Mouse (Mus musculus) testis, postnatal 10 days (tissue): ENCODE measurements around the gene Sipa1l2.

Experiments
- DNase-seq: peaks from one replicate; pipeline ENCODE4 v3.0.0; 2021; ENCODE audit warnings: low spot score

Sipa1l2 gene

GRCm38 (mm10) chr8:125395032-125395431 lies 174.6 kb downstream of the Sipa1l2 start:
- DNase-seq: no peak

- DNase-seq: no peak
These were observed 177.9 kb downstream of the Sipa1l2 start for GRCm38 (mm10) chr8:125391685-125392084.

DNA sequence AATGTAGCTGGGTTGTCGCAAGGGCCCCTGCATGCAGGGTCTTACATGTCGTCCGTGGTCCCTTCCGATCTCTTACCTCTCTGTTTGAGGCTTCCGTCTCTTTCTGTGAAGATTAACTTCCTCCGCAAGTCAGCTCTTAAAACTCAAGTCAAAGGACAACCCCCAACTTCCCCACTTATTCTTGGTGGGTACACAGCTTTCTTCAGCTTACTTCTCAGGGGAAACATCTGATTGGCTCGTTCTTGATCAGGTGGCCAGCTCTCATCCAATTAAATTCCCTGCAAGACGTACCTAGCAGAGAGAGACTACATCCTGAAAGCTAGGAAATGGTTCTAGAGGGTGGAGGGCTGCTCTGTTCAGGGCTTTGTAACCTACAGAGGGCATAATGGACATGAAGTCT lies 178.3 kb downstream of the Sipa1l2 start:
- DNase-seq: no peak

DNA sequence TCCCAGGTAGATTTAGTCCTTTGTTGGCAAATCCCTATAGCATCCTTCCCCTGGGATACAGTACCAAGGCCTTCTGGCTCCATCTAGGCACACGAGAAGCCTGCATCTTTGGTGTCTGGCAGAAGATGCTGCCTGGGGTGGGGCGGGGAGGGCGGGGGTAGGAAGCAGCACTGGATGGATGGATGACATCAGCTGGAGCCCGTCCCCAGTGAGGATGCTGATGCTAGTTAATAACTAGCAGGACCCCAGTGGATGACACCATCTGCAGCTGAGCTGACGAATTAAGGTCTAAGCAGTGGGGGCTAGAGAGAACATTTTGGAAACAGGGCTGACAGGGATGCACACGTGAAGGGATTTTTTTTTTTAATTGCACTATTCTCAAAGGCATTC lies 179.1 kb downstream of the Sipa1l2 start:
- no peak for DNase-seq

- DNase-seq: peak; percentile 70
These were observed 179.7 kb downstream of the Sipa1l2 start for GRCm38 (mm10) chr8:125389756-125390505.

DNA sequence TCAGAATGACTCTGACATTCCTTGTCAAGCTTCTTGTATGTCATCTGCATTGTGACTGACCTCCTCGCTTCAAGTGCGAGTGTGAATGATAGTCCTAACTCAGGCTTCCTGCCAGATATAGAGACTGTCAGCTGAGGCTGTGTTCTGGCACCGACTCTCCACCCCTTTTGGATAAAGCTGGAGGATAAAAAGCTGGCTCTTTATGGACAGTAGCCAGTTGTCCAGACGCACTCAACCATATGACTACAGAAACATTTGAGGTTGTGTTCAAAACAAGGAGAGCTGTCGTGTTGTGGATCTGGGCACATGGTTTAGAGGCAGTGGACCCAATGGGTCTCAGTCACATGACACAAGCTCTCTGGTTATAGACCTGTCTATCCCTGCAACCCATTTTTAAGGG lies 180.3 kb downstream of the Sipa1l2 start:
- DNase-seq: no peak

GRCm38 (mm10) chr8:125388404-125389180 lies 181.0 kb downstream of the Sipa1l2 start:
- no peak for DNase-seq

DNA sequence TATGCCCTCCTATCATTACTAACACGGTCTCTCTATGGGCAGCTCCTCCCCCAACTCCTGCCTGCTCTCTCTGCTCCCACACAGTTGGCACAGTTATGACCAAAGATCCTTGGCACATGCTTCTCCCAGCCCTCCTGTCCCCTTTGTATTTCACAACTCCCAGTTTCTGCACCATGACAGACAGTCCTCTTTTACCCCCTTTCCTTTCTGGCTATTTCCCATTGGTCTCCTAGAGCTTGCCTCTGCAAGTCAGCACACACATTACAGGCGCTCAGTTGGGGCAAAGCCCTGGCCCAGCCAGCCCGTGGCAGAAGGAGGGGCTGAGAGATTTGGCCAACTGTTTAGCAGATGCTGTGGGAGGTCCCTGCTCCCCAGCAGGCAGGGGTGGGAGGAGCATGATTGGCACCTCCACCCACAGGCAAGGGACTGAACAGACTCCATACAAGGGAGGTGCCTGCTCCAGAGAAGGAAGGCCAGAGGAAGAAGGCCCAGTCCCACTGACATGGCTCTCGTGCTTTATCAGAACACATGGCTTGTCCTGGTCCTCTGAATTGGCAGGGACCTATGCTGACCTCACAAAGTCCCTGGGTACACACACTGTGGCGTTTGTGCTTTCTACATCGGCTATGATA lies 184.0 kb downstream of the Sipa1l2 start:
- peak; percentile 57 for DNase-seq

- DNase-seq: no peak
These were observed 184.9 kb downstream of the Sipa1l2 start for GRCm38 (mm10) chr8:125384551-125385183.

- DNase-seq: no peak
These were observed 187.9 kb downstream of the Sipa1l2 start for GRCm38 (mm10) chr8:125381674-125382073.

- DNase-seq: no peak
These were observed 189.7 kb downstream of the Sipa1l2 start for GRCm38 (mm10) chr8:125379939-125380338.

- DNase-seq: no peak
These were observed 190.5 kb downstream of the Sipa1l2 start for GRCm38 (mm10) chr8:125379156-125379555.

DNA sequence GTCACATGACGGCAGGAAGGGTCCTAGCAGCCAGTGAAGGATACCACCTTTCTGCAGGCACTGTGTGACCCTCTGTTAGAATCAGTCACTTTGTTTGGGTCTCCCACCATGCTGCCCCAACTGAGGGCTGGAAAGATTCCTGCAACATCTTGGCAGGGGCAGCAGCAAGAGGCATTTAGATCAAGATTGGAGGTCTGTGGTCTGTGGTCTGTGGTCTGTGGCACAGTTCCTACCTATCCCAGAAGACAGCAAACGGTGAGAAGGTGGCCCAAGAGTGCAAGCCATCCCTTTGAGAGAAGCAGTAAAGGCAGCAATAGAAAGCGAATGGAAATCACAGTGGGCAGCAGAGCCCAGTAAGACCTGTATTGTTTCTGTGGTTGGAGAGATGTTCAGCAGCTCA lies 191.9 kb downstream of the Sipa1l2 start:
- DNase-seq: no peak

GRCm38 (mm10) chr8:125376448-125376845 lies 193.2 kb downstream of the Sipa1l2 start:
- no peak for DNase-seq

DNA sequence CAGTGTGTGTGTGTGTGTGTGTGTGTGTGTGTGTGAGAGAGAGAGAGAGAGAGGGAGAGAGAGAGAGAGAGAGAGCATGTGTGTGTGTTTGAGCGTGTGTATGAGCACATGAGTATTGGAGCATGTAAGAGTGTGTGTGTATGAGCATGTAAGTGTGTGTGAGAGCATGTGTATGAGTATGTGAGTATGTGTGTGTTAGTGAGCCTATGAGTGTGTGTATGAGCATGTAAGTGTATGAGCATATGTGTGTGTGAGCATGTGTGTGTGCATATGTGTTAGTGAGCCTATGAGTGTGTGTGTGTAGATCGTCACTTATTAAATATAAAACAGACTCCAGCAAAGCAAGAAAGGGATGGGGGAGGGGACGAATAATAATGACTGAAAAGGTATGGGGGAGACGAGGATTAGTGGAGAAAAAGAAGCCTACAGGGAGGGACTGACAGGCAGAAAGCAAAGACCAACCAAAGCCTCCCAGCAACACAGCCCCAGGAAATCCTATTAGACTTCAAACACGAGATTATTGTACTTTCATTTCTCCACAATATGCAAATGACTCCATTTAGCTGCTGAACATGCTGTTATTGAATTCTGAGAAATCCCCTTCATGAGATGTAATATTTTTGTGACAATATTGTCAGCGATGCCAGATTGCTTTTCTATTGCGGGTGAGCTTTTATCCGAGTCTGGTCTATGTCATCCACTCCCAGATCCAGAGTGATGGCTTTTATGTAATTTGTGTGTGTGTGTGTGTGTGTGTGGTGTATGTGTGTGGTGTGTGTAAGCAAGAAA lies 193.8 kb downstream of the Sipa1l2 start:
- DNase-seq: no peak

DNA sequence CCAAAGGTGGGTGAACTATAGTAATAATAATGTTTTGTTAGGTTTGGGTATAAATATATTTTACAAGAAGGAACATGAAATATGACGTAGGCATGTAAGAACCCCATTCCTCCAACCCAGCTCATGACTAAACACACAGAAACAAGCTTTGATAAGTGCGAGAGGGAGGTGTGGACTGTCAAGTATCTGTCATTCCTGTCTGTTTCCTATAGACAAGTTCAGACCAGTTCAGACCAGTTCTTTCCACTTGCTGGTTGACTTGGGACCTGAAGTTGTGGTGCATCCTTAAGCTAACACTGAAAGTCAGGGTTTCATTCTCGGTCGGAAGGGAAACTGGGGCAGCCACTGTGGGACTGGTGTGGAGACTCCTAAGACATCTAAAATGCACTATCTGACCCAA lies 197.0 kb downstream of the Sipa1l2 start:
- no peak for DNase-seq

GRCm38 (mm10) chr8:125369491-125370236 lies 199.9 kb downstream of the Sipa1l2 start:
- DNase-seq: peak; percentile 65

- no peak for DNase-seq
These were observed 201.1 kb downstream of the Sipa1l2 start for GRCm38 (mm10) chr8:125368341-125369035.
